Mouse (Mus musculus) liver, embryonic 12.5 days (tissue): Measurements from ENCODE around the gene Lmo3. TPM values are rescaled to one million over a fixed set of nuclear protein-coding genes. Genes with fewer than 3 reads are reported as not detected.
A peak's percentile ranks its signal among the peaks of the same experiment; 100 is the strongest.

ENCODE experiments used
- ATAC-seq: fragments of 200-750 bp; cut with Nextera tagmentation; 2 replicates; pipeline ENCODE4 v1.8.0; 2017; ENCODE audit warnings: moderate number of reproducible peaks, mild to moderate bottlenecking, moderate library complexity
- H3K27ac ChIP-seq: fragments of 300-500 bp; sonication (generic); 2 replicates; pipeline ENCODE4 v1.5.1; 2016; ENCODE audit warnings: mild to moderate bottlenecking
- H3K27me3 ChIP-seq: fragments of 300-500 bp; sonication (generic); replicated peaks from 2 replicates; pipeline ENCODE4 v1.6.1; 2016; ENCODE audit warnings: mild to moderate bottlenecking, moderate library complexity
- H3K36me3 ChIP-seq: fragments of 300-500 bp; sonication (generic); 2 replicates; pipeline ENCODE4 v1.6.1; 2016; ENCODE audit warnings: mild to moderate bottlenecking, moderate library complexity
- H3K4me1 ChIP-seq: fragments of 300-500 bp; sonication (generic); 2 replicates; pipeline ENCODE4 v1.6.1; 2016
- H3K4me2 ChIP-seq: fragments of 300-500 bp; sonication (generic); 2 replicates; pipeline ENCODE4 v1.6.1; 2016; ENCODE audit warnings: mild to moderate bottlenecking, moderate library complexity
- H3K4me3 ChIP-seq: fragments of 300-500 bp; sonication (generic); 2 replicates; pipeline ENCODE4 v1.5.1; 2016; ENCODE audit warnings: mild to moderate bottlenecking, moderate library complexity
- H3K9ac ChIP-seq: fragments of 300-500 bp; sonication (generic); 2 replicates; pipeline ENCODE4 v1.6.1; 2016; ENCODE audit warnings: mild to moderate bottlenecking, moderate library complexity
- H3K9me3 ChIP-seq: fragments of 300-500 bp; sonication (generic); replicated peaks from 2 replicates; pipeline ENCODE4 v1.6.1; 2016; ENCODE audit warnings: mild to moderate bottlenecking, moderate library complexity
- WGBS: fragments of 180-500 bp; shearing (Covaris S2); methylation state at CpG from one replicate; pipeline ENCODE4 v1.1.7; 2016; ENCODE audit not compliant: insufficient replicate concordance; 5-methylcytosine and 5-hydroxymethylcytosine counted together
- polyA plus RNA-seq: library from polyadenylated mRNA; unstranded; fragments of >200 nt; fragmentation: Nextera tagmentation; extraction: Ambion mirVana; gene quantifications from 2 replicates; pipeline ENCODE4 v1.2.1, GENCODE M21; 2016

The Lmo3 gene
- polyA plus RNA-seq, 1 experiment from 2014 or later, result 0.18 TPM

- no peak for ATAC-seq
- Histone ChIP-seq H3K9ac (no peak overlapping the region), H3K36me3 (no peaks in the 10 kb centered on the region), H3K9me3 (0 out of 2 replicates have a peak, but pooled peaks cover 4% of the 10 kb centered on the region), H3K4me2 (no peak overlapping the region), H3K4me1 (no peaks in the 10 kb centered on the region), H3K27ac (no peak overlapping the region), H3K27me3 (no peaks in the 10 kb centered on the region), H3K4me3 (no peak overlapping the region)
- WGBS, result 69% methylated on average over 1 of the region's 1 CpGs
Measured at GRCm38 (mm10) chr6:138503946-138504345, 77.8 kb downstream of the Lmo3 start.

GRCm38 (mm10) chr6:138482834-138483233, 98.9 kb downstream of the Lmo3 start:
- H3K9ac ChIP-seq, result no peak overlapping the region
- no peak overlapping the region for H3K27ac ChIP-seq
- H3K27me3 ChIP-seq, result no peaks in the 10 kb centered on the region
- H3K4me1 ChIP-seq, result no peaks in the 10 kb centered on the region
- no peaks in the 10 kb centered on the region for H3K36me3 ChIP-seq
- no peaks in the 10 kb centered on the region for H3K9me3 ChIP-seq
- H3K4me3 ChIP-seq, result no peak overlapping the region
- no peak for ATAC-seq
- no peak overlapping the region for H3K4me2 ChIP-seq
- 71% methylated on average over 3 of the region's 3 CpGs for WGBS

GRCm38 (mm10) chr6:138477611-138478010, 104.2 kb downstream of the Lmo3 start:
- no peak for ATAC-seq

GRCm38 (mm10) chr6:138469204-138469603, 112.6 kb downstream of the Lmo3 start:
- no peak overlapping the region for H3K4me3 ChIP-seq
- ATAC-seq, result no peak
- H3K36me3 ChIP-seq, result no peaks in the 10 kb centered on the region
- H3K9me3 ChIP-seq, result no peaks in the 10 kb centered on the region
- WGBS, result 23% methylated on average over 4 of the region's 4 CpGs
- H3K9ac ChIP-seq, result no peak overlapping the region
- H3K27me3 ChIP-seq, result no peaks in the 10 kb centered on the region
- H3K4me1 ChIP-seq, result no peaks in the 10 kb centered on the region
- no peak overlapping the region for H3K4me2 ChIP-seq
- H3K27ac ChIP-seq, result no peak overlapping the region

More at GRCm38 (mm10) chr6:138477611-138478010, 104.2 kb downstream of the Lmo3 start:
- Histone ChIP-seq H3K9ac (no peak overlapping the region), H3K9me3 (no peaks in the 10 kb centered on the region), H3K27me3 (no peaks in the 10 kb centered on the region), H3K4me2 (no peak overlapping the region), H3K4me3 (no peak overlapping the region), H3K27ac (no peak overlapping the region), H3K4me1 (no peaks in the 10 kb centered on the region), H3K36me3 (no peaks in the 10 kb centered on the region)
- WGBS, result 18% methylated on average over 5 of the region's 5 CpGs

GRCm38 (mm10) chr6:138444515-138445048, 137.2 kb downstream of the Lmo3 start:
- Histone ChIP-seq H3K36me3 (no peaks in the 10 kb centered on the region), H3K27ac (no peak overlapping the region), H3K4me2 (no peak overlapping the region), H3K4me1 (no peaks in the 10 kb centered on the region), H3K9ac (no peak overlapping the region), H3K9me3 (no peaks in the 10 kb centered on the region), H3K27me3 (no peaks in the 10 kb centered on the region), H3K4me3 (no peak overlapping the region)
- WGBS, result 53% methylated on average over 3 of the region's 3 CpGs
- no peak for ATAC-seq

- 60% methylated on average over 3 of the region's 3 CpGs for WGBS
- H3K4me2 ChIP-seq, result no peak overlapping the region
- H3K27ac ChIP-seq, result no peak overlapping the region
- no peaks in the 10 kb centered on the region for H3K4me1 ChIP-seq
- no peaks in the 10 kb centered on the region for H3K27me3 ChIP-seq
- H3K4me3 ChIP-seq, result no peak overlapping the region
- no peaks in the 10 kb centered on the region for H3K36me3 ChIP-seq
- H3K9me3 ChIP-seq, result no peaks in the 10 kb centered on the region
- no peak overlapping the region for H3K9ac ChIP-seq
- no peak for ATAC-seq
Measured at GRCm38 (mm10) chr6:138437351-138437750, 144.4 kb downstream of the Lmo3 start.

- H3K27ac ChIP-seq, result no peak overlapping the region
- H3K4me3 ChIP-seq, result no peak overlapping the region
- H3K4me1 ChIP-seq, result no peaks in the 10 kb centered on the region
- H3K36me3 ChIP-seq, result no peaks in the 10 kb centered on the region
- WGBS, result 59% methylated on average over 3 of the region's 3 CpGs
- no peak for ATAC-seq
- H3K9me3 ChIP-seq, result no peaks in the 10 kb centered on the region
- no peak overlapping the region for H3K4me2 ChIP-seq
- no peaks in the 10 kb centered on the region for H3K27me3 ChIP-seq
- no peak overlapping the region for H3K9ac ChIP-seq
Measured at GRCm38 (mm10) chr6:138436813-138437212, 145.0 kb downstream of the Lmo3 start.

GRCm38 (mm10) chr6:138427394-138427793, 154.4 kb downstream of the Lmo3 start:
- H3K4me1 ChIP-seq, result no peaks in the 10 kb centered on the region
- no peaks in the 10 kb centered on the region for H3K36me3 ChIP-seq
- no peak overlapping the region for H3K4me3 ChIP-seq
- WGBS, result 27% methylated on average over 6 of the region's 6 CpGs
- no peak overlapping the region for H3K27ac ChIP-seq
- ATAC-seq, result no peak
- peaks cover 23% of the 10 kb centered on the region for H3K27me3 ChIP-seq
- no peak overlapping the region for H3K4me2 ChIP-seq
- H3K9me3 ChIP-seq, result no peaks in the 10 kb centered on the region
- no peak overlapping the region for H3K9ac ChIP-seq

- 51% methylated on average over 3 of the region's 3 CpGs for WGBS
- H3K4me1 ChIP-seq, result no peaks in the 10 kb centered on the region
- no peak overlapping the region for H3K27ac ChIP-seq
- H3K4me3 ChIP-seq, result no peak overlapping the region
- H3K27me3 ChIP-seq, result peaks cover 28% of the 10 kb centered on the region
- ATAC-seq, result no peak
- H3K9ac ChIP-seq, result no peak overlapping the region
- H3K9me3 ChIP-seq, result no peaks in the 10 kb centered on the region
- no peaks in the 10 kb centered on the region for H3K36me3 ChIP-seq
- H3K4me2 ChIP-seq, result no peak overlapping the region
Measured at GRCm38 (mm10) chr6:138426894-138427293, 154.9 kb downstream of the Lmo3 start.

GRCm38 (mm10) chr6:138424514-138425225, 157.1 kb downstream of the Lmo3 start:
- H3K27ac ChIP-seq, result no peak overlapping the region
- H3K9ac ChIP-seq, result no peak overlapping the region
- no peaks in the 10 kb centered on the region for H3K9me3 ChIP-seq
- H3K4me3 ChIP-seq, result no peak overlapping the region
- H3K27me3 ChIP-seq, result peaks cover 46% of the 10 kb centered on the region
- 68% methylated on average over 9 of the region's 9 CpGs for WGBS
- no peaks in the 10 kb centered on the region for H3K36me3 ChIP-seq
- no peak overlapping the region for H3K4me2 ChIP-seq
- ATAC-seq, result no peak
- no peaks in the 10 kb centered on the region for H3K4me1 ChIP-seq

GRCm38 (mm10) chr6:138422671-138423321, 159.0 kb downstream of the Lmo3 start:
- ATAC-seq, result 0 out of 2 replicates have a peak, but pooled peaks have one; percentile 18
- no peaks in the 10 kb centered on the region for H3K9me3 ChIP-seq
- H3K27ac ChIP-seq, result no peak overlapping the region
- H3K27me3 ChIP-seq, result peaks cover 46% of the 10 kb centered on the region
- no peaks in the 10 kb centered on the region for H3K4me1 ChIP-seq
- H3K36me3 ChIP-seq, result no peaks in the 10 kb centered on the region
- H3K9ac ChIP-seq, result no peak overlapping the region
- WGBS, result 1% methylated on average over 15 of the region's 16 CpGs
- peak overlapping the region; percentile 50 for H3K4me2 ChIP-seq
- H3K4me3 ChIP-seq, result peak overlapping the region; percentile 26

- H3K27me3 ChIP-seq, result peaks cover 46% of the 10 kb centered on the region
- H3K27ac ChIP-seq, result no peak overlapping the region
- 7% methylated on average over 24 of the region's 24 CpGs for WGBS
- H3K9me3 ChIP-seq, result no peaks in the 10 kb centered on the region
- H3K4me1 ChIP-seq, result no peaks in the 10 kb centered on the region
- H3K36me3 ChIP-seq, result no peaks in the 10 kb centered on the region
- peak overlapping the region; percentile 26 for H3K4me3 ChIP-seq
- peak overlapping the region; percentile 50 for H3K4me2 ChIP-seq
- no peak for ATAC-seq
- H3K9ac ChIP-seq, result no peak overlapping the region
Measured at GRCm38 (mm10) chr6:138421931-138422531, 159.7 kb downstream of the Lmo3 start.
